Mouse (Mus musculus): Measurements from ENCODE around the gene Olfr160. TPM values are rescaled to one million over a fixed set of nuclear protein-coding genes. Genes with fewer than 3 reads are reported as not detected.

The Olfr160 gene
- polyA plus RNA-seq (2015; fragmentation: Nextera tagmentation; extraction: Ambion mirVana), result not detected in 2 replicates

GRCm38 (mm10) chr9:37716150-37716549 lies at the start of gene Olfr160:
Olfr160 (minus strand) TSS chr9:37716250.
- ATAC-seq, result no peak
- H3K4me2 ChIP-seq (replicated peaks), result no peak within 1 kb of the TSS
- H3K4me3 ChIP-seq (replicated peaks), result no peak within 1 kb of the TSS
- 89% methylated on average over 1 of the region's 1 CpGs for WGBS
- H3K27me3 ChIP-seq, result no peaks in the 10 kb centered on the region
- H3K27ac ChIP-seq, result no peak within 1 kb of the TSS
- H3K36me3 ChIP-seq, result no peaks in the 10 kb centered on the region
- H3K9me3 ChIP-seq, result no peaks in the 10 kb centered on the region
- no peak within 1 kb of the TSS for H3K9ac ChIP-seq (replicated peaks)
- H3K4me1 ChIP-seq (replicated peaks), result no peaks in the 10 kb centered on the region

- Histone ChIP-seq H3K4me2 (replicated peaks) (no peak overlapping the region), H3K4me3 (replicated peaks) (no peak overlapping the region), H3K27ac (no peak overlapping the region), H3K4me1 (replicated peaks) (no peaks in the 10 kb centered on the region), H3K36me3 (no peaks in the 10 kb centered on the region), H3K9ac (replicated peaks) (no peak overlapping the region), H3K9me3 (no peaks in the 10 kb centered on the region), H3K27me3 (no peaks in the 10 kb centered on the region)
- WGBS, result 59% methylated on average over 2 of the region's 2 CpGs
- ATAC-seq, result no peak
Measured at GRCm38 (mm10) chr9:37762541-37762940, 46.5 kb upstream of the Olfr160 start.

GRCm38 (mm10) chr9:37761728-37762127 lies 45.7 kb upstream of the Olfr160 start:
- Histone ChIP-seq H3K27ac (no peak overlapping the region), H3K4me3 (replicated peaks) (no peak overlapping the region), H3K4me2 (replicated peaks) (no peak overlapping the region), H3K4me1 (replicated peaks) (no peaks in the 10 kb centered on the region), H3K9me3 (no peaks in the 10 kb centered on the region), H3K9ac (replicated peaks) (no peak overlapping the region), H3K27me3 (no peaks in the 10 kb centered on the region), H3K36me3 (no peaks in the 10 kb centered on the region)
- WGBS, result 77% methylated on average over 2 of the region's 2 CpGs
- no peak for ATAC-seq

- Histone ChIP-seq H3K4me1 (replicated peaks) (peaks cover 15% of the 10 kb centered on the region), H3K9ac (replicated peaks) (no peak overlapping the region), H3K4me3 (replicated peaks) (no peak overlapping the region), H3K9me3 (no peaks in the 10 kb centered on the region), H3K27ac (no peak overlapping the region), H3K36me3 (no peaks in the 10 kb centered on the region), H3K27me3 (no peaks in the 10 kb centered on the region), H3K4me2 (replicated peaks) (no peak overlapping the region)
- WGBS, result 69% methylated on average over 4 of the region's 4 CpGs
- no peak for ATAC-seq
Measured at GRCm38 (mm10) chr9:37752006-37752405, 36.0 kb upstream of the Olfr160 start.

- H3K4me3 ChIP-seq (replicated peaks), result no peak overlapping the region
- H3K27ac ChIP-seq, result no peak overlapping the region
- H3K27me3 ChIP-seq, result no peaks in the 10 kb centered on the region
- H3K4me1 ChIP-seq (replicated peaks), result peaks cover 15% of the 10 kb centered on the region
- WGBS, result 53% methylated on average over 2 of the region's 2 CpGs
- no peak overlapping the region for H3K9ac ChIP-seq (replicated peaks)
- H3K4me2 ChIP-seq (replicated peaks), result no peak overlapping the region
- ATAC-seq, result no peak
- no peaks in the 10 kb centered on the region for H3K9me3 ChIP-seq
- no peaks in the 10 kb centered on the region for H3K36me3 ChIP-seq
Measured at GRCm38 (mm10) chr9:37751467-37751866, 35.4 kb upstream of the Olfr160 start.

- no peaks in the 10 kb centered on the region for H3K27me3 ChIP-seq
- peak overlapping the region; percentile 18; the same call in 1 of the 2 replicates for H3K4me2 ChIP-seq (replicated peaks)
- H3K27ac ChIP-seq, result peak overlapping the region; percentile 45
- no peaks in the 10 kb centered on the region for H3K36me3 ChIP-seq
- WGBS, result 24% methylated on average over 7 of the region's 7 CpGs
- H3K9me3 ChIP-seq, result no peaks in the 10 kb centered on the region
- H3K4me3 ChIP-seq (replicated peaks), result no peak overlapping the region
- H3K9ac ChIP-seq (replicated peaks), result no peak overlapping the region
- peak; percentile 84 for ATAC-seq
- H3K4me1 ChIP-seq (replicated peaks), result peaks cover 15% of the 10 kb centered on the region
Measured at GRCm38 (mm10) chr9:37750319-37751075, 34.4 kb upstream of the Olfr160 start.

GRCm38 (mm10) chr9:37744806-37745205 lies 28.8 kb upstream of the Olfr160 start, which contains the start of gene Olfr874:
Olfr874 (plus strand) TSS chr9:37745106.
- no peaks in the 10 kb centered on the region for H3K4me1 ChIP-seq (replicated peaks)
- ATAC-seq, result no peak
- no peak within 1 kb of the TSS for H3K9ac ChIP-seq (replicated peaks)
- H3K4me2 ChIP-seq (replicated peaks), result no peak within 1 kb of the TSS
- H3K36me3 ChIP-seq, result no peaks in the 10 kb centered on the region
- no peaks in the 10 kb centered on the region for H3K9me3 ChIP-seq
- H3K27me3 ChIP-seq, result no peaks in the 10 kb centered on the region
- no peak within 1 kb of the TSS for H3K27ac ChIP-seq
- no peak within 1 kb of the TSS for H3K4me3 ChIP-seq (replicated peaks)

- Histone ChIP-seq H3K4me1 (replicated peaks) (no peaks in the 10 kb centered on the region), H3K9me3 (no peaks in the 10 kb centered on the region), H3K4me3 (replicated peaks) (no peak overlapping the region), H3K27ac (no peak overlapping the region), H3K36me3 (no peaks in the 10 kb centered on the region), H3K27me3 (no peaks in the 10 kb centered on the region), H3K4me2 (replicated peaks) (no peak overlapping the region), H3K9ac (replicated peaks) (no peak overlapping the region)
- WGBS, result 98% methylated on average over 1 of the region's 1 CpGs
- no peak for ATAC-seq
Measured at GRCm38 (mm10) chr9:37734310-37734709, 18.3 kb upstream of the Olfr160 start.

- Histone ChIP-seq H3K4me3 (replicated peaks) (no peak overlapping the region), H3K27me3 (no peaks in the 10 kb centered on the region), H3K27ac (no peak overlapping the region), H3K9me3 (no peaks in the 10 kb centered on the region), H3K9ac (replicated peaks) (no peak overlapping the region), H3K36me3 (no peaks in the 10 kb centered on the region), H3K4me1 (replicated peaks) (no peaks in the 10 kb centered on the region), H3K4me2 (replicated peaks) (no peak overlapping the region)
- peak; percentile 79 for ATAC-seq
- WGBS, result 15% methylated on average over 5 of the region's 5 CpGs
Measured at GRCm38 (mm10) chr9:37689970-37690686, 25.9 kb downstream of the Olfr160 start.

- Histone ChIP-seq H3K27me3 (no peaks in the 10 kb centered on the region), H3K9me3 (no peaks in the 10 kb centered on the region), H3K4me1 (replicated peaks) (no peaks in the 10 kb centered on the region), H3K9ac (replicated peaks) (no peak overlapping the region), H3K4me2 (replicated peaks) (no peak overlapping the region), H3K4me3 (replicated peaks) (no peak overlapping the region), H3K36me3 (no peaks in the 10 kb centered on the region), H3K27ac (no peak overlapping the region)
- ATAC-seq, result no peak
- WGBS, result 22% methylated on average over 3 of the region's 3 CpGs
Measured at GRCm38 (mm10) chr9:37687941-37688303, 28.1 kb downstream of the Olfr160 start.

- H3K27me3 ChIP-seq, result no peaks in the 10 kb centered on the region
- H3K4me2 ChIP-seq (replicated peaks), result no peak overlapping the region
- H3K9ac ChIP-seq (replicated peaks), result no peak overlapping the region
- H3K4me1 ChIP-seq (replicated peaks), result no peaks in the 10 kb centered on the region
- no peaks in the 10 kb centered on the region for H3K36me3 ChIP-seq
- no peak overlapping the region for H3K4me3 ChIP-seq (replicated peaks)
- no peaks in the 10 kb centered on the region for H3K9me3 ChIP-seq
- H3K27ac ChIP-seq, result no peak overlapping the region
- 64% methylated on average over 3 of the region's 3 CpGs for WGBS
- ATAC-seq, result no peak
Measured at GRCm38 (mm10) chr9:37687288-37687940, 28.6 kb downstream of the Olfr160 start.

- Histone ChIP-seq H3K4me1 (replicated peaks) (no peaks in the 10 kb centered on the region), H3K27ac (no peak overlapping the region), H3K4me2 (replicated peaks) (no peak overlapping the region), H3K36me3 (no peaks in the 10 kb centered on the region), H3K9me3 (no peaks in the 10 kb centered on the region), H3K9ac (replicated peaks) (no peak overlapping the region), H3K4me3 (replicated peaks) (no peak overlapping the region), H3K27me3 (no peaks in the 10 kb centered on the region)
- WGBS, result 87% methylated on average over 1 of the region's 1 CpGs
- ATAC-seq, result no peak
Measured at GRCm38 (mm10) chr9:37681123-37681522, 34.9 kb downstream of the Olfr160 start.

Measured in midbrain, embryonic 13.5 days (tissue).